Mouse (Mus musculus) E14TG2a.4 (cell line): ENCODE data around the gene H2-M10.1.

ENCODE experiments used
- CTCF ChIP-seq: conservative IDR thresholded peaks from 2 replicates; pipeline ENCODE4 v1.5.1; 2014; ENCODE audit warnings: low read length
- NANOG ChIP-seq: IDR thresholded peaks from 2 replicates; pipeline ENCODE4 v1.6.1; 2014; ENCODE audit warnings: borderline replicate concordance, low read length, mixed read lengths
- POU5F1 ChIP-seq: IDR thresholded peaks from 2 replicates; pipeline ENCODE4 v1.6.1; 2014; ENCODE audit warnings: low read length, borderline replicate concordance

GRCm38 (mm10) chr17:36286390-36286789, 39.6 kb downstream of the H2-M10.1 start, which contains the start of gene H2-M10.2:
- TF ChIP-seq CTCF (no peak), NANOG (no peak), POU5F1 (no peak)
